ENCODE assay signal across 7 mouse cellular contexts in genomic region chr8:120549321-120549921, GRCm38 (mm10). TPM values are rescaled to one million over a fixed set of nuclear protein-coding genes. Genes with fewer than 3 reads are reported as not detected.
A peak's percentile ranks its signal among the peaks of the same experiment; 100 is the strongest.
DNase-seq lines count a peak whose midpoint lies in the region; ATAC-seq and TF ChIP-seq lines count a peak whose summit lies in the region.

No protein-coding gene starts in this region.

- DNase-seq in liver, result peak; percentile 26
- DNase-seq in liver, postnatal 0 days, result no peak
- DNase-seq in embryo, embryonic 9.5 days (ENCODE audit: extremely low spot score), result peak; percentile 74
- DNase-seq in gastrocnemius, adult 18-20 months (ENCODE audit: low spot score), result no peak
- DNase-seq in ovary, postnatal 10 days (ENCODE audit: low spot score), result no peak

- H3K9ac ChIP-seq in liver, postnatal 0 days (replicated peaks), result no peak overlapping the region
- peak overlapping the region; percentile 68 for H3K9ac ChIP-seq in hindbrain, embryonic 13.5 days
- peak overlapping the region; percentile 57 for H3K9ac ChIP-seq in midbrain, embryonic 13.5 days (replicated peaks)

- H3K27ac ChIP-seq in liver, postnatal 0 days (ENCODE audit: low read depth), result no peak overlapping the region
- H3K27ac ChIP-seq in hindbrain, embryonic 13.5 days, result peak overlapping the region; percentile 95
- peak overlapping the region; percentile 90 for H3K27ac ChIP-seq in midbrain, embryonic 13.5 days

- no peak for TF ChIP-seq EP300 in liver, postnatal 0 days (IDR thresholded peaks at IDR 0.05; ENCODE audit: low read depth)

- no peaks in the 10 kb centered on the region for H3K27me3 ChIP-seq in liver, postnatal 0 days (ENCODE audit: insufficient read depth, low read length)
- H3K27me3 ChIP-seq in hindbrain, embryonic 13.5 days, result no peaks in the 10 kb centered on the region
- H3K27me3 ChIP-seq in midbrain, embryonic 13.5 days, result no peaks in the 10 kb centered on the region

- peaks cover 52% of the 10 kb centered on the region for H3K4me1 ChIP-seq in liver, postnatal 0 days (ENCODE audit: insufficient read depth)
- H3K4me1 ChIP-seq in hindbrain, embryonic 13.5 days (replicated peaks), result peaks cover 98% of the 10 kb centered on the region
- H3K4me1 ChIP-seq in midbrain, embryonic 13.5 days (replicated peaks), result peaks cover 98% of the 10 kb centered on the region

- no peak overlapping the region for H3K4me3 ChIP-seq in liver, postnatal 0 days (ENCODE audit: low read depth, low read length)
- peak overlapping the region; percentile 15; the same call in 1 of the 2 replicates for H3K4me3 ChIP-seq in hindbrain, embryonic 13.5 days
- peak overlapping the region; percentile 21 for H3K4me3 ChIP-seq in midbrain, embryonic 13.5 days (replicated peaks)

- no peaks in the 10 kb centered on the region for H3K9me3 ChIP-seq in liver, postnatal 0 days (ENCODE audit: low read length)
- no peaks in the 10 kb centered on the region for H3K9me3 ChIP-seq in hindbrain, embryonic 13.5 days
- H3K9me3 ChIP-seq in midbrain, embryonic 13.5 days, result no peaks in the 10 kb centered on the region

- no peak for TF ChIP-seq CTCF in liver, postnatal 0 days (IDR thresholded peaks at IDR 0.05; ENCODE audit: low read depth)

- peaks cover 23% of the 10 kb centered on the region for H3K36me3 ChIP-seq in liver, postnatal 0 days (replicated peaks; ENCODE audit: insufficient read depth, low read length)
- 0 out of 2 replicates have a peak, but pooled peaks cover 9% of the 10 kb centered on the region for H3K36me3 ChIP-seq in hindbrain, embryonic 13.5 days
- H3K36me3 ChIP-seq in midbrain, embryonic 13.5 days, result peaks cover 6% of the 10 kb centered on the region

- 65% methylated on average over 25 of the region's 25 CpGs for WGBS in liver, postnatal 0 days (ENCODE audit: insufficient replicate concordance)
- 3% methylated on average over 25 of the region's 25 CpGs for WGBS in hindbrain, embryonic 13.5 days
- 5% methylated on average over 25 of the region's 25 CpGs for WGBS in midbrain, embryonic 13.5 days

- no peak overlapping the region for H3K4me2 ChIP-seq in liver, postnatal 0 days (ENCODE audit: low read depth, low read length)
- peak overlapping the region; percentile 58 for H3K4me2 ChIP-seq in hindbrain, embryonic 13.5 days
- H3K4me2 ChIP-seq in midbrain, embryonic 13.5 days (replicated peaks), result peak overlapping the region; percentile 52

- no peak for ATAC-seq in liver, postnatal 0 days
- peak; percentile 37 for ATAC-seq in hindbrain, embryonic 13.5 days (ENCODE audit: low FRiP score)
- ATAC-seq in midbrain, embryonic 13.5 days, result peak; percentile 46

RNA-seq across cellular contexts. Expression of gene Gins2, which starts 39.7 kb away (rescaled TPM):
- polyA plus RNA-seq in liver, postnatal 0 days (2015; fragmentation: Nextera tagmentation; extraction: Ambion mirVana), result 18.6 and 20.3 TPM in 2 replicates
- polyA plus RNA-seq in hindbrain, embryonic 13.5 days (2015; fragmentation: Nextera tagmentation; extraction: Ambion mirVana), result 23.1 and 24.5 TPM in 2 replicates
- polyA plus RNA-seq in midbrain, embryonic 13.5 days (2015; fragmentation: Nextera tagmentation; extraction: Ambion mirVana), result 36.7 and 37.9 TPM in 2 replicates
- total RNA-seq in gastrocnemius, adult 18-20 months (2021), result under 1 TPM in 1 of 2 experiments, not detected in 1; 0.80 TPM

Comparison
In these comparisons a context has a peak if more than half of its experiments do, and no peak if none do; other contexts are left out.
1. DNase-seq: peak in liver (single experiment) and embryo, embryonic 9.5 days (single experiment); none in liver, postnatal 0 days (single experiment), gastrocnemius, adult 18-20 months (single experiment) and ovary, postnatal 10 days (single experiment).